Mouse (Mus musculus) brain, embryonic 14.5 days (tissue): ENCODE data around the gene Lrp2bp.
A peak's percentile ranks its signal among the peaks of the same experiment; 100 is the strongest.

Experiments used
- CTCF ChIP-seq: fragments of 200-500 bp; IDR thresholded peaks from 2 replicates; pipeline ENCODE4 v1.5.1; 2012; ENCODE audit warnings: inconsistent platforms, mild to moderate bottlenecking, moderate library complexity, borderline replicate concordance; ENCODE audit not compliant: insufficient read depth, insufficient read length; ENCODE audit errors: extremely low read depth
- POLR2A ChIP-seq: fragments of 200-500 bp; IDR thresholded peaks from 2 replicates; pipeline ENCODE4 v1.6.1; 2012; ENCODE audit warnings: mild to moderate bottlenecking, inconsistent platforms, borderline replicate concordance; ENCODE audit not compliant: poor library complexity, insufficient read depth, insufficient read length, severe bottlenecking; ENCODE audit errors: extremely low read depth

DNA sequence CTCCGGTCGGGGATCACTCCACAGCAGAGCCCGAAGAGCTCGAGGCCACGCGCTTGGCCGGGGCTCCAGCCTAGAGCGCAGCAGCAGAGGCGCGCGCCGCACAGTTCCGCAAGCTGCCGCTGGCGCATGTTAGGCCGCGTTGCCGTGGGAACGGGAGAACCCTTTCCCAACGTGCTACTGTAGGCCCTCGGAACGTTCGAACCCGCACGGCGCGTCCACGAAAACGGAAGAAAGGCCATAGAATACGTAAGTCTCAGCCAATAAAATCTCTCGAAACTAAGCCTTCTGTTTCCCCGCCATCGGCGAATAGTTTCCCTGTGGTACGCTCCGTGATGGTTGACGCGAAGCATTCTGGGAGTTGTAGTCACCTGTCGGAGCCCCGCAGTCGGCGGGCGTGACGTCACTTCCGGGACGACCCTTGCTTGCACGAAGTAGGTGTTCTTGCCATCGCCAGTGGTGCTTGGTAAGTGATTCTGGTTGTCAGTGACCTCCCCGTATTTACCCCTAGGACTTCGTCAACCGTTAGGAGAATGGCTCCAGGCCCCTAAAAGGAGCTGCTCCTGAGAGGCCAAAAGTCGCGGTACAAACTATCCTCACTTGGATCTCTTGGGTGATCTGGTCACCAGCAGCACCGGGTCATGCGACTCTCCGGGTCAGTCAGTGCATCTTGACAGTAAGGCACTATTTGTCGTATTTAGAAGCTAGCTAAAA, 23.8 kb upstream of the Lrp2bp start, which contains the start of the genes 1700029J07Rik and Ufsp2:
- TF ChIP-seq CTCF (peak; percentile 61), POLR2A (peak; percentile 36; the same call in 1 of the 2 replicates)
